9 mouse cellular contexts compared by ENCODE assay signal in genomic region chr7:19524420-19525104, GRCm38 (mm10). TPM values are rescaled to one million over a fixed set of nuclear protein-coding genes. Genes with fewer than 3 reads are reported as not detected.
DNase-seq lines count a peak whose midpoint lies in the region; ATAC-seq and TF ChIP-seq lines count a peak whose summit lies in the region.
"Had no signal": no experiment of that assay in that cellular context is flagged by ENCODE, and none has a peak within 500 bp of the region (broad histone marks: within the 10 kb centered on the region; RNA-seq: fewer than 3 reads in every experiment).

No protein-coding gene starts in this region.

- DNase-seq in lung, postnatal 25 days (ENCODE audit: low spot score) = no peak
- no peak for DNase-seq in forebrain, embryonic 14.5 days (ENCODE audit: low spot score)
- no peak for DNase-seq in layer of hippocampus, postnatal 14 days (ENCODE audit: low spot score in 2 of 2)
- no peak for DNase-seq in MN1 (ENCODE audit: low spot score)
- DNase-seq in kidney, adult 18-20 months = no peak

- no peak for TF ChIP-seq CTCF in small intestine, adult 2 months (IDR thresholded peaks at IDR 0.05; ENCODE audit: extremely low read depth, insufficient read length, insufficient replicate concordance, low read depth, low read length)

- H3K4me1 ChIP-seq in lung, embryonic 15.5 days = peaks cover 26% of the 10 kb centered on the region
- peaks cover 9% of the 10 kb centered on the region for H3K4me1 ChIP-seq in forebrain, embryonic 14.5 days (ENCODE audit: control insufficient read depth, insufficient read depth, low read length)
- peaks cover 29% of the 10 kb centered on the region for H3K4me1 ChIP-seq in limb, embryonic 13.5 days
- peaks cover 18% of the 10 kb centered on the region for H3K4me1 ChIP-seq in small intestine, adult 2 months (ENCODE audit: control insufficient read depth, insufficient read depth, insufficient read length, low read length)

- H3K9me3 ChIP-seq in lung, embryonic 15.5 days = no peaks in the 10 kb centered on the region
- no peaks in the 10 kb centered on the region for H3K9me3 ChIP-seq in forebrain, embryonic 14.5 days (replicated peaks; ENCODE audit: control insufficient read depth, low read length)
- H3K9me3 ChIP-seq in limb, embryonic 13.5 days = no peaks in the 10 kb centered on the region

- no peak for TF ChIP-seq POLR2A in small intestine, adult 2 months (IDR thresholded peaks at IDR 0.05; ENCODE audit: low read depth, low read length)

- H3K36me3 ChIP-seq in lung, embryonic 15.5 days = peaks cover 4% of the 10 kb centered on the region; the same call in 1 of the 2 replicates
- peaks cover 10% of the 10 kb centered on the region for H3K36me3 ChIP-seq in forebrain, embryonic 14.5 days (ENCODE audit: control insufficient read depth, insufficient read depth, low read length)
- peaks cover 15% of the 10 kb centered on the region for H3K36me3 ChIP-seq in limb, embryonic 13.5 days
- H3K36me3 ChIP-seq in small intestine, adult 2 months (ENCODE audit: control insufficient read depth, insufficient read depth, low read length) = no peaks in the 10 kb centered on the region

- H3K9ac ChIP-seq in lung, embryonic 15.5 days = no peak overlapping the region
- H3K9ac ChIP-seq in forebrain, embryonic 14.5 days (ENCODE audit: low read length) = peak overlapping the region; percentile 54
- H3K9ac ChIP-seq in limb, embryonic 13.5 days = peak overlapping the region; percentile 51

- H3K27ac ChIP-seq in lung, embryonic 15.5 days = no peak overlapping the region
- no peak overlapping the region for H3K27ac ChIP-seq in forebrain, embryonic 14.5 days (ENCODE audit: low read depth, low read length)
- H3K27ac ChIP-seq in limb, embryonic 13.5 days = no peak overlapping the region
- H3K27ac ChIP-seq in small intestine, adult 2 months (ENCODE audit: insufficient read depth, low read depth, low read length) = no peak overlapping the region

- H3K27me3 ChIP-seq in lung, embryonic 15.5 days = peaks cover 59% of the 10 kb centered on the region
- peaks cover 59% of the 10 kb centered on the region for H3K27me3 ChIP-seq in forebrain, embryonic 14.5 days (replicated peaks; ENCODE audit: control insufficient read depth, insufficient read depth, low read length)
- H3K27me3 ChIP-seq in limb, embryonic 13.5 days = peaks cover 71% of the 10 kb centered on the region
- H3K27me3 ChIP-seq in small intestine, adult 2 months (ENCODE audit: control insufficient read depth, insufficient read depth, low read length) = peaks cover 30% of the 10 kb centered on the region

- peak overlapping the region; percentile 39 for H3K4me3 ChIP-seq in lung, embryonic 15.5 days
- peak overlapping the region; percentile 35 for H3K4me3 ChIP-seq in forebrain, embryonic 14.5 days (ENCODE audit: low read depth, low read length)
- peak overlapping the region; percentile 49 for H3K4me3 ChIP-seq in limb, embryonic 13.5 days
- peak overlapping the region; percentile 47; the same call in 1 of the 2 replicates for H3K4me3 ChIP-seq in small intestine, adult 2 months (ENCODE audit: low read depth, low read length)

- WGBS in lung, embryonic 15.5 days = 13% methylated on average over 24 of the region's 24 CpGs
- WGBS in forebrain, embryonic 14.5 days = 17% methylated on average over 24 of the region's 24 CpGs
- 13% methylated on average over 24 of the region's 24 CpGs for WGBS in limb, embryonic 13.5 days
- WGBS in small intestine, adult 2 months = 23% methylated on average over 24 of the region's 24 CpGs

- peak overlapping the region; percentile 86 for H3K4me2 ChIP-seq in lung, embryonic 15.5 days
- peak overlapping the region; percentile 75 for H3K4me2 ChIP-seq in forebrain, embryonic 14.5 days (ENCODE audit: low read length)
- H3K4me2 ChIP-seq in limb, embryonic 13.5 days (replicated peaks) = peak overlapping the region; percentile 89

- ATAC-seq in lung, embryonic 15.5 days (ENCODE audit: borderline replicate concordance, extremely low read depth, low FRiP score, low TSS enrichment) = no peak
- ATAC-seq in forebrain, embryonic 14.5 days = peak; percentile 40
- ATAC-seq in limb, embryonic 13.5 days (ENCODE audit: low FRiP score, low read depth) = peak; percentile 5; the same call in 1 of the 2 replicates

RNA-seq across cellular contexts. Expression of gene Nkpd1, which starts 6.9 kb away (rescaled TPM):
- polyA plus RNA-seq in lung, embryonic 15.5 days (2015; fragmentation: Nextera tagmentation; extraction: Ambion mirVana) = 0.20 TPM in 1 of 2 replicates, not detected in the other
- 0.36 and 0.57 TPM in 2 replicates for polyA plus RNA-seq in forebrain, embryonic 14.5 days (2014; fragmentation: Nextera tagmentation; extraction: Ambion mirVana)
- 0.10 and 0.11 TPM in 2 replicates for polyA plus RNA-seq in limb, embryonic 13.5 days (2015; fragmentation: Nextera tagmentation; extraction: Ambion mirVana)
- 0.23 and 0.43 TPM in 2 replicates for polyA plus RNA-seq in small intestine, adult 2 months (2012; rRNA removed)
- under 1 TPM; 0.48 to 0.69 TPM for total RNA-seq in layer of hippocampus, postnatal 14 days (2021)
- total RNA-seq: neutrophil, adult 5-6 weeks had no signal

RNA-seq across cellular contexts. Expression of gene Trappc6a, which starts 16.4 kb away (rescaled TPM):
- polyA plus RNA-seq in lung, embryonic 15.5 days (2015; fragmentation: Nextera tagmentation; extraction: Ambion mirVana) = 97.8 and 103 TPM in 2 replicates
- 34.2 and 42.5 TPM in 2 replicates for polyA plus RNA-seq in forebrain, embryonic 14.5 days (2014; fragmentation: Nextera tagmentation; extraction: Ambion mirVana)
- 67.5 and 67.8 TPM in 2 replicates for polyA plus RNA-seq in limb, embryonic 13.5 days (2015; fragmentation: Nextera tagmentation; extraction: Ambion mirVana)
- 56.3 and 120 TPM in 2 replicates for polyA plus RNA-seq in small intestine, adult 2 months (2012; rRNA removed)
- 10 to 100 TPM; 23.0 to 24.2 TPM for total RNA-seq in layer of hippocampus, postnatal 14 days (2021)

RNA-seq across cellular contexts. Expression of gene Bloc1s3, which starts 16.4 kb away (rescaled TPM):
- polyA plus RNA-seq in lung, embryonic 15.5 days (2015; fragmentation: Nextera tagmentation; extraction: Ambion mirVana) = 2.0 TPM in 2 replicates
- 2.1 and 2.3 TPM in 2 replicates for polyA plus RNA-seq in forebrain, embryonic 14.5 days (2014; fragmentation: Nextera tagmentation; extraction: Ambion mirVana)
- polyA plus RNA-seq in limb, embryonic 13.5 days (2015; fragmentation: Nextera tagmentation; extraction: Ambion mirVana) = 2.5 TPM in 2 replicates
- 11.9 and 24.9 TPM in 2 replicates for polyA plus RNA-seq in small intestine, adult 2 months (2012; rRNA removed)
- 1 to 10 TPM; 6.4 to 7.0 TPM for total RNA-seq in layer of hippocampus, postnatal 14 days (2021)

RNA-seq across cellular contexts. Expression of gene Ppp1r37, which starts 38.3 kb away (rescaled TPM):
- polyA plus RNA-seq in lung, embryonic 15.5 days (2015; fragmentation: Nextera tagmentation; extraction: Ambion mirVana) = 23.8 and 24.8 TPM in 2 replicates
- 12.6 and 13.5 TPM in 2 replicates for polyA plus RNA-seq in forebrain, embryonic 14.5 days (2014; fragmentation: Nextera tagmentation; extraction: Ambion mirVana)
- 22.4 and 26.2 TPM in 2 replicates for polyA plus RNA-seq in limb, embryonic 13.5 days (2015; fragmentation: Nextera tagmentation; extraction: Ambion mirVana)
- polyA plus RNA-seq in small intestine, adult 2 months (2012; rRNA removed) = 57.9 and 115 TPM in 2 replicates
- total RNA-seq in layer of hippocampus, postnatal 14 days (2021) = 10 to 100 TPM; 88.3 to 91.7 TPM

RNA-seq across cellular contexts. Expression of gene Zfp296, which starts 52.5 kb away (rescaled TPM):
- polyA plus RNA-seq in lung, embryonic 15.5 days (2015; fragmentation: Nextera tagmentation; extraction: Ambion mirVana) = 0.50 and 0.54 TPM in 2 replicates
- polyA plus RNA-seq in forebrain, embryonic 14.5 days (2014; fragmentation: Nextera tagmentation; extraction: Ambion mirVana) = 0.15 TPM in 1 of 2 replicates, not detected in the other
- 0.36 and 0.73 TPM in 2 replicates for polyA plus RNA-seq in limb, embryonic 13.5 days (2015; fragmentation: Nextera tagmentation; extraction: Ambion mirVana)
- polyA plus RNA-seq in small intestine, adult 2 months (2012; rRNA removed) = 3.0 and 3.7 TPM in 2 replicates
- under 1 TPM in 1 of 2 experiments, not detected in 1; 0.53 TPM for total RNA-seq in layer of hippocampus, postnatal 14 days (2021)
